Mouse (Mus musculus) liver, embryonic 15.5 days (tissue): ENCODE results near the gene Glud1. TPM values are rescaled to one million over a fixed set of nuclear protein-coding genes. Genes with fewer than 3 reads are reported as not detected.
A peak's percentile ranks its signal among the peaks of the same experiment; 100 is the strongest.
"Not testable (repeated sequence)": the region's sequence is repeated elsewhere in the genome, so short reads cannot be mapped to it uniquely, and the experiment has no call there.

Experiments
- ATAC-seq: fragments of 200-750 bp; cut with Nextera tagmentation; 2 replicates; pipeline ENCODE4 v1.8.0; 2017; ENCODE audit warnings: moderate number of reproducible peaks, mild to moderate bottlenecking, moderate library complexity; ENCODE audit not compliant: insufficient read depth
- H3K27ac ChIP-seq: fragments of 300-500 bp; sonication (generic); replicated peaks from 2 replicates; pipeline ENCODE4 v1.5.1; 2015; ENCODE audit warnings: mild to moderate bottlenecking, inconsistent platforms
- H3K27me3 ChIP-seq: fragments of 300-500 bp; sonication (generic); 2 replicates; pipeline ENCODE4 v1.6.1; 2015; ENCODE audit warnings: mild to moderate bottlenecking, inconsistent platforms
- H3K36me3 ChIP-seq: fragments of 300-500 bp; sonication (generic); replicated peaks from 2 replicates; pipeline ENCODE4 v1.6.1; 2015; ENCODE audit warnings: moderate library complexity, mild to moderate bottlenecking, inconsistent platforms
- H3K4me1 ChIP-seq: fragments of 300-500 bp; sonication (generic); replicated peaks from 2 replicates; pipeline ENCODE4 v1.6.1; 2015; ENCODE audit warnings: inconsistent platforms
- H3K4me2 ChIP-seq: fragments of 300-500 bp; sonication (generic); 2 replicates; pipeline ENCODE4 v1.6.1; 2015; ENCODE audit warnings: moderate library complexity, mild to moderate bottlenecking, inconsistent platforms
- H3K4me3 ChIP-seq: fragments of 300-500 bp; sonication (generic); replicated peaks from 2 replicates; pipeline ENCODE4 v1.5.1; 2015; ENCODE audit warnings: mild to moderate bottlenecking, inconsistent platforms
- H3K9ac ChIP-seq: fragments of 300-500 bp; sonication (generic); 2 replicates; pipeline ENCODE4 v1.6.1; 2015; ENCODE audit warnings: moderate library complexity, mild to moderate bottlenecking, inconsistent platforms
- H3K9me3 ChIP-seq: fragments of 300-500 bp; sonication (generic); replicated peaks from 2 replicates; pipeline ENCODE4 v1.6.1; 2016; ENCODE audit warnings: inconsistent platforms
- WGBS: fragments of 180-500 bp; shearing (Covaris S2); methylation state at CpG from one replicate; pipeline ENCODE4 v1.1.7; 2015; ENCODE audit warnings: mixed read lengths; ENCODE audit not compliant: insufficient replicate concordance; 5-methylcytosine and 5-hydroxymethylcytosine counted together
- polyA plus RNA-seq: library from polyadenylated mRNA; unstranded; fragments of >200 nt; fragmentation: Nextera tagmentation; extraction: Ambion mirVana; gene quantifications from 2 replicates; pipeline ENCODE4 v1.2.1, GENCODE M21; 2015

The Glud1 gene
- polyA plus RNA-seq, 1 experiment from 2014 or later, result 142 TPM

DNA sequence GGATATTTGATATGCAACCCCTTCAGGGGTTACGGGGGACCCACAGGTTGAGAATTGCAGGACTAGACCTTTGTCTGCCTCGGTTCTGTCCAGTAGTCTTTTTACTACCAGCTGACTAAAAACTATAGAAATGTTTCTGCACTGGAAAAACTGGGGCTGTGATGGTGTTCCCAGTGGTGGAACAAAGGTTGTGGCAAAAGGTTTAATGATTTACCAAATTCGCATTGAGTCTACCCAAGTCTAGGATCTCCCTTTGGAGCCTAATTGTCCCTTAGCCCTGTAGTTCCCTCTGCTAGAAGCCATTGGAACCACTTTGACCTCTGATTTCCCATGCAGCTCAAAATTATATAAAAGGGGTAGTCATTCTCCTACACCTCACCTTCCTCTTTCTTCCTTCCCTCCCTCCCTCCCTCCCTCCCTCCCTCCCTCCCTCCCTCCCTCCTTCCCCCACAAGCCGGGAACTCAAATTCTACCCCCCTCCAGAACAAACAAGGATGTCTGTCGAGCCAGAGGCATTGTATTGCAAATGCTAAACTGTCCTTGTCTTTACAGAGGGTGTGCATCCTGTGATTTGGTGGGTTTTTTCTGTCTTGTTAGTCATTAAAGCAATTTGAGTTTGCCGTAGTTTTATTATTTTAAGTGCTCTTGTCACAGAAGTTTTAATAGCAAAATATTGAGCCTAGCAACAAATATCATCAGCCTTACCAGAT lies 2.0 kb downstream of the Glud1 start:
- peak overlapping the region; percentile 79 for H3K4me3 ChIP-seq
- peaks cover 21% of the 10 kb centered on the region for H3K4me1 ChIP-seq
- H3K9ac ChIP-seq, result 0 out of 2 replicates have a peak overlapping the region, but pooled peaks have one; percentile 35
- 0 out of 2 replicates have a peak, but pooled peaks cover 3% of the 10 kb centered on the region for H3K36me3 ChIP-seq
- WGBS, result 25% methylated on average over 6 of the region's 6 CpGs
- H3K4me2 ChIP-seq, result peak overlapping the region; percentile 98
- 0 out of 2 replicates have a peak, but pooled peaks cover 8% of the 10 kb centered on the region for H3K27me3 ChIP-seq
- no peak for ATAC-seq
- H3K9me3 ChIP-seq, result no peaks in the 10 kb centered on the region
- 0 out of 2 replicates have a peak overlapping the region, but pooled peaks have one; percentile 25 for H3K27ac ChIP-seq

GRCm38 (mm10) chr14:34313612-34314011 lies 3.1 kb downstream of the Glud1 start:
- peak overlapping the region; percentile 79 for H3K4me3 ChIP-seq

DNA sequence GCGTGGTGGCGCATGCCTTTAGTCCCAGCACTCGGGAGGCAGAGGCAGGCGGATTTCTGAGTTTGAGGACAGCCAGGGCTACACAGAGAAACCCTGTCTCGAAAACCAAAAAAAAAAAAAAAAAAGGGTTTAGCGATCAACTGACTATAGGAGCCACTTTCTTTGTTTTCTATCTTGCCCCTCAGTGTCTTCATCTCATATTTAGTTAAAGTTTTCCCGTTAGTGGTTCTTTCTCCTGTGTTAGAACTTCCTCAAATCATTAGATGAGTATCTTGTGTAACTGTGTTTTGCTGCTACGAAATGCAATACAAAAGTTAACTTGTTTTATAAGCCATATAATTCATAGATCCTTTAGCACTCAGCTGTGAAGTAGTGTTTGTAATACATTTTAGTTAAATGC lies 3.9 kb downstream of the Glud1 start:
- Histone ChIP-seq H3K4me1 (peaks cover 19% of the 10 kb centered on the region), H3K4me3 (peak overlapping the region; percentile 79), H3K4me2 (peak overlapping the region; percentile 98)
- 44% methylated on average over 8 of the region's 8 CpGs for WGBS
- not testable (repeated sequence) for H3K9me3 ChIP-seq, H3K9ac ChIP-seq, H3K27me3 ChIP-seq, H3K36me3 ChIP-seq, H3K27ac ChIP-seq, ATAC-seq

More at GRCm38 (mm10) chr14:34313612-34314011, 3.1 kb downstream of the Glud1 start:
- Histone ChIP-seq H3K9ac (no peak overlapping the region), H3K36me3 (0 out of 2 replicates have a peak, but pooled peaks cover 3% of the 10 kb centered on the region), H3K4me2 (peak overlapping the region; percentile 98), H3K4me1 (peaks cover 21% of the 10 kb centered on the region), H3K9me3 (no peaks in the 10 kb centered on the region), H3K27me3 (0 out of 2 replicates have a peak, but pooled peaks cover 8% of the 10 kb centered on the region), H3K27ac (no peak overlapping the region)
- WGBS, result 46% methylated on average over 3 of the region's 3 CpGs
- no peak for ATAC-seq

- H3K4me1 ChIP-seq, result peaks cover 15% of the 10 kb centered on the region
- peak overlapping the region; percentile 98 for H3K4me2 ChIP-seq
- H3K9me3 ChIP-seq, result no peaks in the 10 kb centered on the region
- no peak overlapping the region for H3K9ac ChIP-seq
- WGBS, result 59% methylated on average over 3 of the region's 3 CpGs
- peaks cover 8% of the 10 kb centered on the region; the same call in 1 of the 2 replicates for H3K36me3 ChIP-seq
- peak overlapping the region; percentile 79; the same call in 1 of the 2 replicates for H3K4me3 ChIP-seq
- no peak overlapping the region for H3K27ac ChIP-seq
- 0 out of 2 replicates have a peak, but pooled peaks cover 8% of the 10 kb centered on the region for H3K27me3 ChIP-seq
- ATAC-seq, result no peak
Observed at GRCm38 (mm10) chr14:34314796-34315195, 4.3 kb downstream of the Glud1 start.

GRCm38 (mm10) chr14:34316346-34316745 lies 5.8 kb downstream of the Glud1 start:
- ATAC-seq, result no peak
- no peak overlapping the region for H3K4me3 ChIP-seq
- H3K4me1 ChIP-seq, result peaks cover 5% of the 10 kb centered on the region
- H3K27me3 ChIP-seq, result 0 out of 2 replicates have a peak, but pooled peaks cover 4% of the 10 kb centered on the region
- no peak overlapping the region for H3K27ac ChIP-seq
- peaks cover 18% of the 10 kb centered on the region for H3K36me3 ChIP-seq
- 65% methylated on average over 2 of the region's 2 CpGs for WGBS
- H3K9ac ChIP-seq, result no peak overlapping the region
- H3K4me2 ChIP-seq, result peak overlapping the region; percentile 21; the same call in 1 of the 2 replicates
- no peaks in the 10 kb centered on the region for H3K9me3 ChIP-seq

DNA sequence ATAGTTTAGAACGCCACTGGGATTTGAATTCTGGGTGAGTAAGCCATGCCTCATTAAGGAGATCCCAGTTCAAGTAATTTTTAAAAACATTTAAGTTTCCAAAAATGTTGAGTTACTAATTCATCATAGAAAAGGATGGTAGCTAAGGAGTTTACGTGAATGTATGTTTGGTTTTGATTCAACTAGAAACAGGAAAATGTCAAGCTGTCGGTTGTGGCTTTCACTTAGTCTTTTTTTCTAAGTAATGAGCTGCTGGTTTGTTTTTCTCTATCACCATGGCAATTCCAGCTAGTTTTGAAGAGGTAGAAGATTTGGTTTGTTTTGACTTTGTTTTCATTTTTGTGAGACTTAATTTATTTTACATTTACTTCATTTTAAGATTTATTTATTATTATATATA lies 6.9 kb downstream of the Glud1 start:
- peaks cover 21% of the 10 kb centered on the region for H3K36me3 ChIP-seq
- no peak overlapping the region for H3K9ac ChIP-seq
- no peak overlapping the region for H3K27ac ChIP-seq
- no peak overlapping the region for H3K4me3 ChIP-seq
- WGBS, result 70% methylated on average over 3 of the region's 3 CpGs
- H3K27me3 ChIP-seq, result no peaks in the 10 kb centered on the region
- ATAC-seq, result no peak
- no peak overlapping the region for H3K4me2 ChIP-seq
- H3K9me3 ChIP-seq, result no peaks in the 10 kb centered on the region
- no peaks in the 10 kb centered on the region for H3K4me1 ChIP-seq

- no peak for ATAC-seq
- H3K36me3 ChIP-seq, result peaks cover 21% of the 10 kb centered on the region
- no peak overlapping the region for H3K27ac ChIP-seq
- no peaks in the 10 kb centered on the region for H3K27me3 ChIP-seq
- no peaks in the 10 kb centered on the region for H3K4me1 ChIP-seq
- H3K9me3 ChIP-seq, result no peaks in the 10 kb centered on the region
- no peak overlapping the region for H3K9ac ChIP-seq
- peak overlapping the region; percentile 10; the same call in 1 of the 2 replicates for H3K4me2 ChIP-seq
- H3K4me3 ChIP-seq, result no peak overlapping the region
Observed at GRCm38 (mm10) chr14:34318113-34318512, 7.6 kb downstream of the Glud1 start.

DNA sequence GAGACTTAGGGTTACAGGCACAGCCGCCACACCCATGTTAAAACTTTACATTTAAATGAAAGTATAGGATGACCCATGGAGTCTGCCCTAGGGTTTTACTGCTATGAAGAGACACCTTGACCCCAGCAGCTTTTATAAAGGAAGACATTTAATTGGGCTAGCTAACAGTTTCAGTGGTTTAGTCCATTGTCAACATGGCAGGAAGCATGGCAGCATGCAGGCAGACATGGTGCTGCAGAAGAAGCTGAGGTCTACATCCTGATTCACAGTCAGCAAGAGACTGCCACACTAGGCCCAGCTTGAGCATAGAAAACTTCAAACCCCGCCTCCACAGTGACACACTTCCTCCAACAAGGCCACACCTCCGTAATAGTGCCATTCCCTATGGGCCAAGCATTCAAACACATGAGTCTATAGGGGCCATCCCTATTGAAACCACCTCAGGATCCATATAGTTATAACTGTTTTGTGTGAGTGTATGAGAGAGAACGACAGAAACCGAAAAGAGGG lies 13.1 kb downstream of the Glud1 start:
- no peaks in the 10 kb centered on the region for H3K27me3 ChIP-seq
- H3K4me3 ChIP-seq, result no peak overlapping the region
- H3K4me1 ChIP-seq, result no peaks in the 10 kb centered on the region
- H3K4me2 ChIP-seq, result no peak overlapping the region
- H3K36me3 ChIP-seq, result peaks cover 40% of the 10 kb centered on the region
- WGBS, result 74% methylated on average over 5 of the region's 5 CpGs
- H3K9me3 ChIP-seq, result no peaks in the 10 kb centered on the region
- H3K27ac ChIP-seq, result no peak overlapping the region
- ATAC-seq, result peak; percentile 24; the same call in 1 of the 2 replicates
- no peak overlapping the region for H3K9ac ChIP-seq

DNA sequence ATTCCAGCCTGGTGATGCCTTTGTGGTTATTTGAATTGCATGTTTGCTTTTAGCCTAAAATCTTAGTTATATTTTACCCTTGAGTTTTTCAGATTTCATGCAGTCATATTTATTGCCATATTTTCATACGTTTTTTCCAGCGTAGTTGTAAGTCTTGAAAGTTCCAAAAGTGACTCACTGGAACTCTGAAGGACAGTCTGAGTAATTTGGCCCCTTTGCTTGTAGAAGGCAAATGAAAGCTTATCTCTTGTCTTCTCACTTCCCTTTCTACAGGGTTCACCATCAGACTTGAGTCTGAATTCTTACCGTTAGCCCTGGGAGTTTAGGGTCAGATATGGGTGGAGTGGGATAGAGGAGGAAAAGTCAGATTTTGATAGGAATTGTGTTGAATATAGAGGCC lies 16.1 kb downstream of the Glud1 start:
- ATAC-seq, result no peak
- 51% methylated on average over 3 of the region's 3 CpGs for WGBS
- H3K27me3 ChIP-seq, result no peaks in the 10 kb centered on the region
- H3K27ac ChIP-seq, result no peak overlapping the region
- H3K9ac ChIP-seq, result no peak overlapping the region
- H3K4me1 ChIP-seq, result no peaks in the 10 kb centered on the region
- no peak overlapping the region for H3K4me3 ChIP-seq
- H3K36me3 ChIP-seq, result peaks cover 47% of the 10 kb centered on the region
- H3K9me3 ChIP-seq, result no peaks in the 10 kb centered on the region
- no peak overlapping the region for H3K4me2 ChIP-seq

DNA sequence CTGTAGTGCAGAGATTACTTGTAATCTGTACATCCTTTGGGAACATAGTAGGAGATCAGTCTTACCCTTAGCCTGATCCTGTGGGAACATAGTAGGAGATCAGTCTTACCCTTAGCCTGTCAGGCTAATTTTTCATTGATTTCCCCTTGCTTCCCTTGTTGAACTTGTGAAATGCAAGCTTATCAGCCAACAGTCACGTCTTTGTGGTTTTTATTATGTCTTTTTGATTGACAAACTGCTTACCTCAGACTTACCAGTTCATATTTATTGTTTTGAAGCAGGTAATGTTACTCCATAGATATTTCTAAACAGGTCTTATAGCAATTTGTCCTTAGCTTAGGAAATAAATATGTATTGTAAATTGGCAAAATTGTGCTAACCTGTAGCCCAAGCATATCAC lies 17.1 kb downstream of the Glud1 start:
- no peak overlapping the region for H3K9ac ChIP-seq
- no peak for ATAC-seq
- no peaks in the 10 kb centered on the region for H3K9me3 ChIP-seq
- H3K4me3 ChIP-seq, result no peak overlapping the region
- 15% methylated on average over 1 of the region's 1 CpGs for WGBS
- H3K27ac ChIP-seq, result no peak overlapping the region
- peaks cover 51% of the 10 kb centered on the region for H3K36me3 ChIP-seq
- H3K4me1 ChIP-seq, result no peaks in the 10 kb centered on the region
- no peaks in the 10 kb centered on the region for H3K27me3 ChIP-seq
- no peak overlapping the region for H3K4me2 ChIP-seq

DNA sequence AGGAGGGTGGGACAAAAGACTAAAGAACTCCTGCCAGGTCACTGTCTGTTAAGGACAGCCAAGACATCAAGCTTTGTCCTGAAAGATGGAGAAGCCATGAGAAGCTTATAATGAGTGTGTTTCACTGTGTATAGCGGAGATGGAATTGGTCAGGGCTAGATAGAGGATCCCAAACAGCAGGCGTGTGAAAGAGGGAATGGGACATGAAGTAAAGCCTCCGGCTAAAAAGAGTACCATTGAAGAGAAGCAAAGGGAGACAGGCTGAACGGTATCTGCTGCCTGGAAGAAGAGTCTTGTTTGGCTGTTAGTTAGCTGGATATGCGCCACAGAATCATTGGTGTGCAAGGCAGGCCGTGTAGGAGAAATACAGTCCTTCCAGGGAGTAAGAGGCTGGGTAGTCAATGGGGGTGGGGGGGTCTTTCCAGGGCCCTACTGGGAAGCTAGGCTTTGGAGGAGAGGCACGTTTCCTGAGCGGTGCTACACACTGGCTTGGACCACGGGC lies 20.2 kb downstream of the Glud1 start:
- H3K4me3 ChIP-seq, result no peak overlapping the region
- no peaks in the 10 kb centered on the region for H3K9me3 ChIP-seq
- no peaks in the 10 kb centered on the region for H3K4me1 ChIP-seq
- WGBS, result 69% methylated on average over 9 of the region's 9 CpGs
- no peak overlapping the region for H3K9ac ChIP-seq
- H3K27ac ChIP-seq, result no peak overlapping the region
- ATAC-seq, result no peak
- peaks cover 54% of the 10 kb centered on the region for H3K36me3 ChIP-seq
- no peaks in the 10 kb centered on the region for H3K27me3 ChIP-seq
- H3K4me2 ChIP-seq, result no peak overlapping the region
